Mouse (Mus musculus) CH12.LX (cell line): ENCODE measurements around the gene Inafm2. TPM values are rescaled to one million over a fixed set of nuclear protein-coding genes. Genes with fewer than 3 reads are reported as not detected.

Experiments used
- DNase-seq: peaks from one replicate; pipeline ENCODE4 v3.0.0-alpha.2; 2013; ENCODE audit errors: extremely low read depth
- H3K27ac ChIP-seq: 2 replicates; pipeline ENCODE4 v1.5.1; 2012; ENCODE audit warnings: low read depth, mild to moderate bottlenecking, control low read depth, moderate library complexity; ENCODE audit not compliant: insufficient read depth
- H3K27me3 ChIP-seq: replicated peaks from 2 replicates; pipeline ENCODE3; 2012; ENCODE audit warnings: inconsistent platforms
- H3K36me3 ChIP-seq, 2 experiments: replicated peaks in 1 of 2; 2 replicates each; pipeline versions ENCODE3 to v1.6.1; 2012; ENCODE audit warnings: inconsistent platforms in 1 of 2, low read length in 1 of 2, mild to moderate bottlenecking in 1 of 2, mixed read lengths in 1 of 2, moderate library complexity in 1 of 2; ENCODE audit not compliant: control insufficient read depth in 1 of 2, insufficient read depth in 1 of 2
- H3K4me1 ChIP-seq, 2 experiments: 2 replicates each; pipeline ENCODE4 v1.6.1; 2012; ENCODE audit warnings: inconsistent platforms in 1 of 2, moderate library complexity in 1 of 2; ENCODE audit not compliant: insufficient read depth in 2 of 2, control insufficient read depth in 1 of 2
- H3K4me2 ChIP-seq: 2 replicates; pipeline ENCODE4 v1.6.1; 2012; ENCODE audit warnings: low read depth, mild to moderate bottlenecking, control low read depth; ENCODE audit not compliant: poor library complexity, insufficient read depth, severe bottlenecking
- H3K4me3 ChIP-seq, 3 experiments: fragments of 150-350 bp in 1 of 3; sonication (generic) in 1 of 3; replicated peaks in 1 of 3; 2 replicates each; pipeline versions ENCODE3 to v1.5.1; 2011 to 2012; ENCODE audit warnings: low read depth in 2 of 3, low read length in 2 of 3, mild to moderate bottlenecking in 2 of 3, moderate library complexity in 2 of 3, control low read depth in 1 of 3, improper control_type of control experiment in 1 of 3, inconsistent platforms in 1 of 3, mixed read lengths in 1 of 3; ENCODE audit not compliant: poor library complexity in 1 of 3
- H3K79me2 ChIP-seq: replicated peaks from 2 replicates; pipeline ENCODE4 v1.6.1; 2012; ENCODE audit warnings: mild to moderate bottlenecking, moderate library complexity; ENCODE audit not compliant: control insufficient read depth, poor library complexity, insufficient read depth, severe bottlenecking; ENCODE audit errors: extremely low read depth
- H3K9ac ChIP-seq: 2 replicates; pipeline ENCODE4 v1.6.1; 2012; ENCODE audit warnings: low read depth, mild to moderate bottlenecking, control low read depth, moderate library complexity; ENCODE audit not compliant: insufficient read depth
- H3K9me3 ChIP-seq: replicated peaks from 2 replicates; pipeline ENCODE3; 2012; ENCODE audit warnings: low read length, inconsistent platforms, mixed read lengths
- CHD1 ChIP-seq: IDR thresholded peaks from 2 replicates; pipeline ENCODE4 v1.6.1; 2012; ENCODE audit warnings: low read depth, low read length, improper control_type of control experiment, inconsistent platforms
- CHD2 ChIP-seq: IDR thresholded peaks from 2 replicates; pipeline ENCODE4 v1.6.1; 2011; ENCODE audit warnings: low read length, improper control_type of control experiment
- CTCF ChIP-seq, 2 experiments: IDR thresholded peaks in 1 of 2; conservative IDR thresholded peaks in 1 of 2; 2 replicates each; pipeline ENCODE4 v1.5.1; 2011 to 2012; ENCODE audit warnings: low read depth in 2 of 2, low read length in 2 of 2, improper control_type of control experiment in 1 of 2, inconsistent platforms in 1 of 2, mild to moderate bottlenecking in 1 of 2, moderate library complexity in 1 of 2
- GABPA ChIP-seq: IDR thresholded peaks from 2 replicates; pipeline ENCODE4 v1.6.1; 2012; ENCODE audit warnings: low read depth, low read length, improper control_type of control experiment, inconsistent platforms; ENCODE audit not compliant: insufficient replicate concordance
- JUN ChIP-seq: IDR thresholded peaks from 2 replicates; pipeline ENCODE4 v1.6.1; 2011; ENCODE audit warnings: low read depth, mild to moderate bottlenecking, low read length, improper control_type of control experiment, moderate library complexity; ENCODE audit not compliant: insufficient read depth
- JUND ChIP-seq: conservative IDR thresholded peaks from 2 replicates; pipeline ENCODE4 v1.6.1; 2011; ENCODE audit warnings: low read depth, low read length, improper control_type of control experiment
- MAX ChIP-seq: IDR thresholded peaks from 2 replicates; pipeline ENCODE4 v1.6.1; 2011; ENCODE audit warnings: low read length, improper control_type of control experiment
- MAZ ChIP-seq: IDR thresholded peaks from 2 replicates; pipeline ENCODE4 v1.6.1; 2012; ENCODE audit warnings: low read depth, mild to moderate bottlenecking, inconsistent platforms, low read length, improper control_type of control experiment, moderate library complexity
- MXI1 ChIP-seq: IDR thresholded peaks from 2 replicates; pipeline ENCODE4 v1.6.1; 2011; ENCODE audit warnings: mild to moderate bottlenecking, low read depth, low read length, improper control_type of control experiment
- MYC ChIP-seq: IDR thresholded peaks from 2 replicates; pipeline ENCODE4 v1.6.1; 2011; ENCODE audit warnings: low read depth, mild to moderate bottlenecking, improper control_type of control experiment, low read length
- NRF1 ChIP-seq: IDR thresholded peaks from 2 replicates; pipeline ENCODE4 v1.6.1; 2014; ENCODE audit warnings: low read depth, mild to moderate bottlenecking, inconsistent platforms, low read length, improper control_type of control experiment, moderate library complexity
- RAD21 ChIP-seq: IDR thresholded peaks from 2 replicates; pipeline ENCODE4 v1.6.1; 2011; ENCODE audit warnings: low read depth, mild to moderate bottlenecking, low read length, improper control_type of control experiment, moderate library complexity
- RCOR1 ChIP-seq: conservative IDR thresholded peaks from 2 replicates; pipeline ENCODE4 v1.6.1; 2012; ENCODE audit warnings: low read depth, mild to moderate bottlenecking, inconsistent platforms, low read length, improper control_type of control experiment
- SIN3A ChIP-seq: IDR thresholded peaks from 2 replicates; pipeline ENCODE4 v1.6.1; 2012; ENCODE audit warnings: low read length, improper control_type of control experiment, inconsistent platforms
- SMC3 ChIP-seq: IDR thresholded peaks from 2 replicates; pipeline ENCODE4 v1.6.1; 2011; ENCODE audit warnings: low read depth, low read length, improper control_type of control experiment
- TBP ChIP-seq: conservative IDR thresholded peaks from 2 replicates; pipeline ENCODE4 v1.6.1; 2011; ENCODE audit warnings: low read depth, low read length, improper control_type of control experiment
- TCF12 ChIP-seq: IDR thresholded peaks from 2 replicates; pipeline ENCODE4 v1.6.1; 2014; ENCODE audit warnings: low read depth, mild to moderate bottlenecking, inconsistent platforms, low read length, improper control_type of control experiment
- ZC3H11A ChIP-seq: IDR thresholded peaks from 2 replicates; pipeline ENCODE4 v1.6.1; 2012; ENCODE audit warnings: low read depth, mild to moderate bottlenecking, inconsistent platforms, low read length, improper control_type of control experiment
- ZKSCAN1 ChIP-seq: IDR thresholded peaks from 2 replicates; pipeline ENCODE4 v1.6.1; 2012; ENCODE audit warnings: low read depth, inconsistent platforms, low read length, improper control_type of control experiment, borderline replicate concordance
- dilution Hi-C: fragments of 300-500 bp; cut with MboI; formaldehyde crosslinking; loops from 2 replicates; pipeline ENCODE4 v1.14.3; 2020; ENCODE audit warnings: low sequenced_read_pairs; ENCODE audit not compliant: extremely low pct_unique_long_range_greater_than_20kb, extremely low pct_ligation_motif_present
- in situ Hi-C: fragments of 300-500 bp; cut with MboI; formaldehyde crosslinking; loops from 3 replicates; pipeline ENCODE4 v1.14.3; 2019; ENCODE audit warnings: low sequenced_read_pairs, low pct_ligation_motif_present, low pct_unique_long_range_greater_than_20kb, mixed read lengths
- polyA plus RNA-seq: library from polyadenylated mRNA; unstranded; fragments of >175 nt; gene quantifications from 2 replicates; pipeline ENCODE4 v1.2.1, GENCODE M21; 2012; ENCODE audit warnings: low read depth; ENCODE audit not compliant: insufficient read length
- total RNA-seq, 2 experiments: library from RNA; depleted of rRNA; stranded (reverse); fragments of 300-350 nt in 1 of 2; fragments of >200 nt in 1 of 2; gene quantifications; 2 replicates each; pipeline ENCODE4 v1.2.3; 2012 to 2014

The Inafm2 gene
- total and polyA plus RNA-seq, 3 experiments, result 2.7 to 4.2 (median 3.6) TPM

DNA sequence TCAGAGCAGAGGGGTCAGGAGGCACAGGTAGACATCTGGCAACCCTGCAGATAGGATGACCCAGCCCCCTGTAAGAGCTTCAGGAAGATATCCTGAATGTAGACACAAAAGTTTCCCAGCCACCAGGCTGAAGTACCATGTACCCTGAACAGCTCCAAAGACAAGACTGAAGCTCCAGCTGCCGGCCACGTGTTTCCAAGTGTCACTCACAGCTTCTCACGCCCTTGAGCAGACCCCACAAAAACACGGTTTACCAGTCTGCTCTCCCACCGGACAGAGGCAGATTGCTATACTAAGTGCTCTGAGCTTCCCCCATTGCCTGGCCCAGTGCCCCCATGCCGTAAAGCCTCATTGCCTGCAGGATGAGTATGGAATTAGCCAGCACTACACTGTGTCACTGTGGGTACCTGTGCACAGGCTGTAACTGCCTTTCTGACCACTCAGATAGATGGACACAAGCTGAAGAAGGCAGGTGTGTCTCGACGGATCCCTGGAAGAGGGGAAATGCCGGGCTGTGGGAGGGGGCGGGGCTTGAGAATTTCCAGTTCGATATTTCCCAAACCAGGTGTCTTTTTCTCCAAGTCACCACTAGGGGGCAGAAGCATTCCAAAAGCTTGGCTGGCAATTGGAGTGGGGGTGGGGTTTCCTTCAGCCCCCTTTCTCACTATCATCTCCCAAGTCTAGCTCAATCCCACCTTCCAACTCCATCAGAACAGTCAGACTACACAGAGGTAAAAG, 18.7 kb downstream of the Inafm2 start:
- H3K79me2 ChIP-seq, result no peaks in the 10 kb centered on the region
- H3K36me3 ChIP-seq, result no peaks in the 10 kb centered on the region
- peak; percentile 54 for DNase-seq
- dilution Hi-C loops, result no loop called here
- in situ Hi-C loops, result loop anchor here (10.0 to 25.0 kb wide), 2 partner anchors 211 to 423 kb away; no protein-coding TSS in a partner anchor
- peaks cover 4% of the 10 kb centered on the region for H3K27me3 ChIP-seq
- H3K4me3 ChIP-seq, result no peak overlapping the region
- H3K9ac ChIP-seq, result no peak overlapping the region
- H3K27ac ChIP-seq, result no peak overlapping the region
- peak overlapping the region; percentile 40; the same call in 1 of the 2 replicates for H3K4me2 ChIP-seq
- TF ChIP-seq TCF12, result 0 out of 2 replicates have a peak, but pooled peaks have one; percentile 42
- TF ChIP-seq CTCF (conservative IDR thresholded peaks at IDR 0.05 in 1 of 2, IDR thresholded peaks at IDR 0.05 in 1 of 2; ENCODE audit: low read depth in 2 of 2, low read length in 2 of 2), result peak; percentile 44 to 81
- peak; percentile 75 for TF ChIP-seq SMC3
- TF ChIP-seq ZC3H11A, result 0 out of 2 replicates have a peak, but pooled peaks have one; percentile 11
- TF ChIP-seq RCOR1, result no peak
- TF ChIP-seq CHD2, result peak; percentile 80
- peak; percentile 73 for TF ChIP-seq RAD21
- TF ChIP-seq GABPA, result no peak
- TF ChIP-seq MAZ, result 0 out of 2 replicates have a peak, but pooled peaks have one; percentile 56
- H3K9me3 ChIP-seq, result no peaks in the 10 kb centered on the region
- H3K4me1 ChIP-seq, result peaks cover 8 to 40% of the 10 kb centered on the region in 2 experiments

DNA sequence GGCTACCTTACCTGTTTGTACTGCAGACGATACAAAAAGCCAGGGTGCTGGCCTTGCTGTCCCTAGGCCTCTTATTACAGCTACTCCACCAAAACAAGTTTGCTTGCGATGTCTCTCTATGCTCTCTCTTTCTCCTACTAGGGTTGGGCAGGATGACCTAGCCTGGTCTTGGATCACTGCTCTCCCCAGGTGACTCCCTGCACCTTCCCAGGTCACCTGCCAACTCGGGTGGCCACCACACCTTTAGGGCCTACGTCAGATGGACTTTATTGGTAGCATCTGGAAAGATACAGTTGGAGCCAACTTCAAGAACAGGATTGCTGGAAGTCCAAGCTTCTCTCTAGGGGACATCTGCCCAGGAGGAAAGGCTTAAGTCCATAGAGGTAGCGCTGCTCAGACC, 19.3 kb downstream of the Inafm2 start:
- DNase-seq, result no peak
- H3K27me3 ChIP-seq, result peaks cover 3% of the 10 kb centered on the region
- TF ChIP-seq SIN3A (no peak), RCOR1 (no peak), MXI1 (no peak), SMC3 (no peak), NRF1 (no peak), CHD2 (no peak), TBP (no peak), ZKSCAN1 (no peak), MYC (no peak), MAX (no peak), MAZ (no peak), JUND (no peak), CHD1 (no peak), JUN (no peak)
- TF ChIP-seq, all 38 proteins: peak for 0
- H3K4me3 ChIP-seq, result no peak overlapping the region
- H3K4me2 ChIP-seq, result no peak overlapping the region
- H3K9ac ChIP-seq, result no peak overlapping the region
- in situ Hi-C loops (loop anchor here (5.0 to 25.0 kb wide), 3 partner anchors 117 to 422 kb away; no protein-coding TSS in a partner anchor), dilution Hi-C loops (no loop called here)
- H3K9me3 ChIP-seq, result peaks cover 2% of the 10 kb centered on the region
- H3K4me1 ChIP-seq, result peaks cover 6 to 33% of the 10 kb centered on the region in 2 experiments
- H3K36me3 ChIP-seq, result no peaks in the 10 kb centered on the region
- H3K27ac ChIP-seq, result no peak overlapping the region
- no peaks in the 10 kb centered on the region for H3K79me2 ChIP-seq
